Mouse (Mus musculus) central nervous system, embryonic 11.5 days (tissue): ENCODE results near the gene Kat2a. TPM values are rescaled to one million over a fixed set of nuclear protein-coding genes. Genes with fewer than 3 reads are reported as not detected.

ENCODE experiments used
- polyA plus RNA-seq: library from polyadenylated mRNA; depleted of rRNA; stranded (reverse); fragments of >200 nt; gene quantifications from 2 replicates; pipeline ENCODE4 v1.2.3, GENCODE M21; 2012; rRNA removed

Kat2a gene
- 49.7 and 54.3 TPM in 2 replicates for polyA plus RNA-seq

GRCm38 (mm10) chr11:100711783-100712615 is at the start of gene Kat2a:
TSS of gene Kat2a (minus strand) at chr11:100712465.

GRCm38 (mm10) chr11:100759611-100760233 is 47.5 kb upstream of the Kat2a start, which contains the start of gene Kcnh4:
TSS of gene Kcnh4 (minus strand) at chr11:100759942.

GRCm38 (mm10) chr11:100738066-100738604 is 25.9 kb upstream of the Kat2a start, which contains the start of gene Rab5c:
TSS of gene Rab5c (minus strand) at chr11:100738215.

GRCm38 (mm10) chr11:100713735-100714533 is 1.7 kb upstream of the Kat2a start, which contains the start of gene Hspb9:
TSS of gene Hspb9 (plus strand) at chr11:100713850.

GRCm38 (mm10) chr11:100703851-100704531 is 8.3 kb downstream of the Kat2a start, which contains the start of gene Dhx58:
TSS of gene Dhx58 (minus strand) at chr11:100704271.

GRCm38 (mm10) chr11:100692164-100692616 is 20.1 kb downstream of the Kat2a start, which contains the start of gene Zfp385c:
TSS of gene Zfp385c (minus strand) at chr11:100692455.

Other genes with a start within 250 kb of the Kat2a start
- gene Klhl11, start 239.7 kb downstream of the Kat2a start, polyA plus RNA-seq, result 9.5 and 9.8 TPM in 2 replicates
- gene Acly, start 184.5 kb downstream of the Kat2a start, polyA plus RNA-seq, result 174 and 188 TPM in 2 replicates
- gene Ttc25, start 166.9 kb downstream of the Kat2a start, polyA plus RNA-seq, result 1.1 and 1.6 TPM in 2 replicates
- gene Cnp, start 137.6 kb downstream of the Kat2a start, polyA plus RNA-seq, result 10.0 and 14.6 TPM in 2 replicates
- gene Nkiras2, start 93.2 kb downstream of the Kat2a start, polyA plus RNA-seq, result 67.2 and 77.8 TPM in 2 replicates
- gene Dnajc7, start 92.3 kb downstream of the Kat2a start, polyA plus RNA-seq, result 267 and 311 TPM in 2 replicates
- 0.35 and 0.65 TPM in 2 replicates for gene Zfp385c, start 20.0 kb downstream of the Kat2a start, polyA plus RNA-seq
- gene Dhx58, start 8.2 kb downstream of the Kat2a start, polyA plus RNA-seq, result 3.2 and 3.3 TPM in 2 replicates
- 0.21 TPM in 1 of 2 replicates, not detected in the other for gene Hspb9, start 1.4 kb upstream of the Kat2a start, polyA plus RNA-seq
- 91.1 and 137 TPM in 2 replicates for gene Rab5c, start 25.8 kb upstream of the Kat2a start, polyA plus RNA-seq
- 6.4 and 7.2 TPM in 2 replicates for gene Kcnh4, start 47.5 kb upstream of the Kat2a start, polyA plus RNA-seq
- 0.28 TPM in 1 of 2 replicates, not detected in the other for gene Hcrt, start 50.5 kb upstream of the Kat2a start, polyA plus RNA-seq
- 5.8 and 6.6 TPM in 2 replicates for gene Ghdc, start 58.5 kb upstream of the Kat2a start, polyA plus RNA-seq
- 12.9 and 15.9 TPM in 2 replicates for gene Stat5b, start 138.3 kb upstream of the Kat2a start, polyA plus RNA-seq
- 2.1 and 3.3 TPM in 2 replicates for gene Stat5a, start 146.9 kb upstream of the Kat2a start, polyA plus RNA-seq
- 20.9 and 23.6 TPM in 2 replicates for gene Stat3, start 227.1 kb upstream of the Kat2a start, polyA plus RNA-seq